Mouse (Mus musculus) urinary bladder, postnatal 25 days (tissue): Measurements from ENCODE around the gene Nrxn3.

Experiments used
- DNase-seq: peaks from one replicate; pipeline ENCODE4 v3.0.0; 2022; ENCODE audit warnings: low spot score

Gene Nrxn3

DNA sequence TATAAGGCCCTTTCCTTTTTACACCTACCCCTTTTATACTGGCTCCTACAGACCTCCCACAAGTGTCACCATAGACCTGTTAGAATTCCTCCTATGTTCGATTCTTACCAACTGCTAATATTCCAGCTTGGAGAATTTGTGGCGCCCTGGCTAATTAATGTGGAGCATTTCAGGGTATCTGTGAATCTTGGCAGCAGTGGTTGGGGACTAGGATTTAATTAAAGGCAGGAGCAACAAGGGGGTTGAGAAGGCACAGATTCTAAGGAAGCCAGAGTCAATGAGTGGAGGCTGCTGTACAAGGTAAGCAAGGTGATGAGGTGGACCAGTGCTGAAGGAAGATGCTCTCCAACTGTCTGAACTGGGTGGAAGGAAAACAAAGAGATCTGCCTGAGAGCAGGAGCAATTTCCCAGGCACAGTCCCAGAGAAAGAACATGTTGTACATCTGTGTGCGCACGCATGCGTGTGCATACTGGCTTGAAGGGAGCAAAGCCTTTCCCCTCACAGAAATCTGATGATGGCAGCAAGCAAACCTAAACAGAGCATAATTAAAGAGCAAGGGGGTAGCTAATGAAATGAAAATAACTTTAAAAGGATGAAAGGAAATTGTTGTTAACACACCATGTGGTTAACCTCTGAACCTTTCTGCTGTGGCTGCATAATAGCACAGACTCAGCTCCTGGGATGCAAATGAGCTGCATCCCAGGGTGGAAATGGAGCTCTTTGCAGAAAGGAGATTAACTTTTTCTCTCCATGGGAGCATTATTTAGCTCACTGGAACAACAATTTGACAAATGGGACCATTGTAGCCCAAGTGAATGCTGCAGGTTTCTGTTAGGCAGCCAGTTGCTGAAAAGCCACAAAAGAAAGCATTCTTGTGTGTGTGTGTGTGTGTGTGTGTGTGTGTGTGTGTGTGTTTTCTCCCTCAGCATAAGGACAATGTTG lies 1409.5 kb downstream of the Nrxn3 start:
- no peak for DNase-seq

GRCm38 (mm10) chr12:90142011-90142410 lies 1419.3 kb downstream of the Nrxn3 start:
- DNase-seq, result no peak

GRCm38 (mm10) chr12:90144247-90144646 lies 1421.6 kb downstream of the Nrxn3 start:
- DNase-seq, result no peak

DNA sequence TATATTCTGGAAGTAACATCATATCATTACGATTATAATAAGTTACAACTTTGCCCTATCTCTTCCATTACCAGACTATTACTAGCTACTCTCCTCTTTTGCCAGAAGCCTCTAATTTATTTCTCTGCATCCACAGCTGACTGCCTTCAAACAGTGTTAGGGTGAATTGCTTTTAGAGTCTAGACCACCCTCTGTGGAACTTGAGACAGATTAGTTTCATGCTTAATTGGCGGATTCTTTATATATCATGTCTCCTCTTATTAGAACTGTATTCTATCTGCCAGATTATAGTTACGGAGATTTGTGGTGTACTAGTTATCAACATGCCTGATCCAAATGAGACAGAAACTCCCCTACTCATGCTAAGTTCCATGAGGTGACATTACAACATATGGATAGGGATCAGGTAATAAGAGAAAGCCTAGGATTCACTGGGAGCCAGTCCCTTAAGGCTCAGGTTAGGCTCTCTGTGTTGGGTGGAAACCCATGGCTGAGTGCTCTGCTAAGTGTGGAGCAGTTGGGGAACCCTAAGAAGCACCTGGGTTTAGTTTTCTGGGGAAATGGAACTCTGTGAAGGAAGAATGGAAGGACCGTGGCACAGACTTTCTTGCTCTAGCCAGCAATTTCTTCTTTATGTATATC lies 1435.6 kb downstream of the Nrxn3 start:
- DNase-seq, result no peak

DNA sequence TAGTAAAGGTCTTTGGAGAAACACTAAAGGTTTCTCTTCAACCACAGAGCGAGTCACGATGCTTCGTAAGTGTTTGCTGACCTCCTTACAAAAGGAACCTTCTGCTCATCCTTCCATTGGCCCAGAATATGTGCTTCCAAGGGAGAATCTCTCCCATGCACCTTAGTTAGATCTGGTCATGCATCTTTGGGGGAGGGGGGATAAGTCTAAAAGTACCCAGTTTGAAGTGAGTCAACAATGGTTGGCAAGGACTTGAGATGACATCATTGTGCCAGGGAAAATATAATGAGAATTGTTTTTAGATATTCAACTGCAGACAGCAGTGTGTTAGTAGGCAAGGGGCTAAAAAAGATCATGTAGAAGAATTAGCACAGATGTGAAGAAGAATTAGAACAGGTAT lies 1437.2 kb downstream of the Nrxn3 start:
- DNase-seq, result no peak

DNA sequence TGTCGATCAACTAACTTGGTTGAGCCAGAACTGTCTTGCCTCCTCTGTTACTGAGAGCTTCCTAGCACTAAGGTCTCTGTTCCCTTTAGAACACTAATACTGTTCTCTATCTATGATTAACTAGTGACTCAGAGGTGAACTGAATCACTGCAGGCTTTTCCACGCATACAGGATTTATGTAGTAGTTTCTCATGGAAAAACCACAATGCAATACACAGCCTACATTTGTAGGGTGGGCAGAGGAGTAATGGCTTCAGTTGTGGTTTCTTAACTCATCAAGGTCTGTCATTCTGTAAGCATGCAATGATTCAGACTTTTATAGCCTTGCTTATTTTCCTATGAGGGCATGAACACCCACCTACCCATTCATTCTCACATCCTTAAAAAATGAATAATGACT lies 1443.4 kb downstream of the Nrxn3 start:
- DNase-seq, result no peak

GRCm38 (mm10) chr12:90181566-90181965 lies 1458.9 kb downstream of the Nrxn3 start:
- DNase-seq, result no peak

DNA sequence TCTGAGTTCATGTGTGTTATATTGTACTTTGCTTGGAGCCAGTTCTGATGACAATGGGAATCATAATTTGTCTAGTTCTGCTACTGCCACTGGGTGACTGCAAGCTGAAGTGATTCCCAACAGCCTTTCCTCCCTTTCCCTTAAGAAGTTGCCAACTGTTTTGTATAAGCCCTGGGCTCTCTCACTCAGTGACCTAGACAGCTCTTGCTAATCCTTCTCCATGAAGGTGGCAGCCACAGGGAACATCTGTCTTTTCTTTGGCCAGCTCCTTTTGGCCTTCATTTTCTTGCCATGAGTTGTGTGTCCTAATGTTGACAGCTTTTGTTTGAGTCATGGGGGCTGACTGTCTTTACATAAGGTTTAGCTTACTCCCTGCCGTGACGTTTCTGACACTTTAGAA lies 1460.3 kb downstream of the Nrxn3 start:
- DNase-seq, result no peak

- DNase-seq, result no peak
Observed at GRCm38 (mm10) chr12:90196161-90196560, 1473.5 kb downstream of the Nrxn3 start.

- DNase-seq, result no peak
Observed at GRCm38 (mm10) chr12:90197994-90198393, 1475.3 kb downstream of the Nrxn3 start.

DNA sequence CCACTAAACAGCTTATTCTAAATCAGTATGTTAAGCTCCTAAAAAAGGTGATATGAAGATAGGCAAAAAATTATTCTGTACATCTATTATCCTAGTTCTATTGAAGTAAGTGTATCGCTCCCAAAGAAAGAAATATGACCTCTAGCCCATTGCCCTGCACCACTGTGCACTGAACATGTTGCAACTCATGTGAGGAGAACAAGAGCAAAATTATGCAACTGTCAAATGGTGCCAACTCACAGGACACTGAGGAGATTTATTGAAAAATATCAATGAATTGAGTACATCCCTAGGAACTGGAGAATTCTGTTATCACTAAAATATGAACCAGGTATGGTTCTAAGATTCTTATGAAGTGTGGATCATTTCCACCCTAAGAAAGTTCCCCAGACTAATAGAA lies 1479.8 kb downstream of the Nrxn3 start:
- DNase-seq, result no peak

DNA sequence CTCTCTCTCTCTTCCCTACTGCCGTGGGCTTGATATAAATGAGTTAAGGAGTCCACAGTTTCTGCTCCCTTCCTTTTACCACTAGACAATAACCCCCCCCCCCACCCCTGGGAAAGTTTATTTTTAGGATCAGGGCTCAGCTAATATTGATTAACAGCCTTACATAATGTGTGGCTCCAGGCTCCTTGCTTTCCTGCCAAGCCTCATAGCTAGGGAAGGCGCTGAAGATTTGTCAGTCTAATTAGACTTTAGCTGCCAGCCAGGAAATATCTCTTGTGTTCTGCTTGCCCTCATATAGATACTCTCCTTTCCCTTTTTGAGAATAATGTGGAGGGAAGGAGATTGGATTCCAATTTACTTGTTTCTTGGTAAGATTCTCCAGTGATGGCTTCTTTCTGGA lies 1488.7 kb downstream of the Nrxn3 start:
- DNase-seq, result no peak

- DNase-seq, result no peak
Observed at GRCm38 (mm10) chr12:90217060-90217459, 1494.4 kb downstream of the Nrxn3 start.

DNA sequence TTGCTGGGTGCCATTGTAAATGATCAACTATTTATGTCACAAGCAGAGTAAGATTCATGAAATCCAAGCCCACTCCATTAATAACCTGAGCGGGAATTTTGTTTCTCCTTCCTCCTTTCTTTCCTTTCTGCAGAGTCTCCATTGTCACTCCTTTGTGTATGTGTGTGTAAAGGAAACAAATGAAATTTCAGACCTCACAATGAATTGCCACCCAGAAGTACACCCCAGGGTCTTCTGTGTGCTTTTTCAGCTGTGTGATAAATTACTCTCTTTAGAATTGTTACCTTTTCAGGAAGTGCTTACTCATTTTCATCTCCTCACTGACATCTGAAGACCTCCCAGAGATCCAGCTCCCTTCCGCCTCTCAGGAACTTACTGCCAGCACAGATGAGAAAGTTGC lies 1506.4 kb downstream of the Nrxn3 start:
- DNase-seq, result no peak

DNA sequence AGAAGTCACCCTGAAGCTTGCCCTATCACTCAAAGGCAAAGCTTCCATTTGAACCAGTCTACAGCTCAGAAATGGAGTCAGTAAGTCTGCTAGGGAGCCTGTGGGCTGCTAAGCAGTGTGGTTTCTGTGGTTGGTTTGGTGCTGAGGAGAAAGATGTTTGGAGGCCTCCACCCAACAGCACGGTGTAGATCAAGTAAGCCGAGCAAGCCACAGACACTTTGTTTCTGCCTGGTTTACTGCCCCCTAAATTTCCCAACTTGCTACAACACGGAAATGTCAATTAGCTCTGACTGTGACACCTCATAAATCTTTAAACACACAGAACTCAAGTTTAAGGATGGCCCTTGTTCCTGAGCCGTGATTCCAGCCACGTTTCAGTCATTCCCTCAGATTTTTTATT lies 1513.4 kb downstream of the Nrxn3 start:
- DNase-seq, result no peak

GRCm38 (mm10) chr12:90260301-90260700 lies 1537.6 kb downstream of the Nrxn3 start:
- DNase-seq, result no peak

DNA sequence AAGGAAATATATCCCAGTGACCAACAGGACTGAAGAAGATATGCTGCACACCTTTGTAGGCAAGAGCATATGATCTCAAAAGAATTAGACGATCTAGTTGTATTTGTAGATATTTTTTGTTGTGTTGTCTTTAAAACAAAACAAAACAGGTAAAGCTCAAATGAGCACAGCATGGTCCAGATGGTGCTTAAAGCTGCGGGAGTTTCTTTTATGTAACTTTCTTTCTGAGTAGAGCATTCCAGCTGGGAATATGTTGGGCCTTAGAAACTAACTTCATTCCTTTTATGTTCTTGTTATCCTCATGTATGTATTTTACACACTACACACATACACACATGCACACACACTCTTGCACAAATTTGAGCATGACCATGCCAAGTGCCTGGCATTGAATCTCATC lies 1545.4 kb downstream of the Nrxn3 start:
- no peak for DNase-seq

DNA sequence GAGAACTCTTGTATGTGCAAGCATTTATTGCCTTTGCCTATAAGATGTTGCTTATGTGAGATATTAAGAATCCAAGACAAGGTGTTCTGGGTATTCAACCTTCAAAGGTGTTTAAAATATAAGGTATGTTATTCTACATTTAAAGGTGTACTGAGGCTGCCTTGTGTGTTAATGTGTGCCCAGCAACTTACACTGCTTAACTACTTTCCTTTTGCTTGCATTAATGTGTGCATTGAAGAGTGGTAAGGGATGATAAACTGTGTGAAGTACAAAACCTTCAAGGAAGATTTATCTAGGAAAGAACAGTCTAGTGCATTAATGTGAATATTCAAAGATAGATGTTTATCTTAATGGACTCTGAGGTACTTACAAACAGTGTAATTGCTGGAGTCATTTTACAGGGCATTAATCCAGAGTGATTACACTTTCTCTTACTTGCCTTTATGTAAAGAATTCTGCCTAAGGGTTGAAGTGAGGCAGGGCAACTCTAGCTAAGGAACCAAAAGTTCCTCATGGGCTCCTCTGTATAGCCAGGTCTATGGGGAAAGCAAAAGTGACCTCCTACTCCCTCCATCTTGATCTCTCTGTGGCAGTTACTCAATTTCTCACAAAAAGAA lies 1548.2 kb downstream of the Nrxn3 start:
- no peak for DNase-seq

- no peak for DNase-seq
Observed at GRCm38 (mm10) chr12:90274621-90275236, 1552.1 kb downstream of the Nrxn3 start.

GRCm38 (mm10) chr12:90281236-90281635 lies 1558.6 kb downstream of the Nrxn3 start:
- DNase-seq, result no peak

DNA sequence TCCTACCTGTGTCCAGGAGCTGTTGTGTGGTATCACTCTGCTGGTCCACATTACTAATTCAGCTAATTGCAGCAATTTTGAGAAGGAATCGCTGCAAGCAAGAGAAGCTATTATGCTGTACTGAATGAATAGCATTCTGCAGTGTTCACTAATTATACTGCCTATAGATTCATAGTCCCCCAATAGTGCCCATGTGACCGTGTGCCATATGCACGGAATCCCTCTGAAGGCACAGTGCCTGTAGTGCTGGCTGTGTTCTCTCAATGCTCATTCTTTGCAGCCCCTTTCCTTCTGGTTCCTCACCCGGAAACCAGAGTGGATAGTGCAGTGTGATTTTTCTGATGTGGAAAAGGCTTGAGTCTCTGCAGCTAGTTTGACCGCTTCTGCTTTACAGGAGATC lies 1560.3 kb downstream of the Nrxn3 start:
- DNase-seq, result no peak

DNA sequence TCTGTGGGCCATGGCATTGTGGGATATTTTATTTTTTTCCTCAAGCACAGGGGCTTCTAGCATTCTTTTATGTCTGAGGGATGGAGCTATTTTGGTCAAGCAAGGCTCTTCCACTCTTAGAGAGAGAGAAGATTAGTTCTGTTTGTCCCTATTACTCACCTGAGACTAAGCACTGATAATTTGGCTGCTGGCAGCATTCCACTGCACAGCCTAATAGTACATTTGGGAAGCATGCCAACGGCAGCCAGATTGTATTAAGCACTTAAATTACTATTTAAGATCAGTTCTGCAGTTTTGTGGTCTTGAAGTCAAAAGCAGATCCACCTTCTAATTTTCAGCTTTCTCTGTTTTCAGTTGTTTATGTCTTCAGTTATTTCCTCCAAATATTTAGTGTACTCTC lies 1580.0 kb downstream of the Nrxn3 start:
- DNase-seq, result no peak

- DNase-seq, result no peak
Observed at GRCm38 (mm10) chr12:90331806-90332205, 1609.1 kb downstream of the Nrxn3 start.
